Mouse (Mus musculus) adrenal gland, postnatal 4 days (tissue): Measurements from ENCODE around the gene Pepd. TPM values are rescaled to one million over a fixed set of nuclear protein-coding genes. Genes with fewer than 3 reads are reported as not detected.

ENCODE experiments used
- DNase-seq, 2 experiments: peaks; one replicate each; pipeline ENCODE4 v3.0.0; 2021 to 2022; ENCODE audit warnings: low spot score in 2 of 2, mixed read lengths in 2 of 2
- total RNA-seq, 2 experiments: library from RNA; stranded (reverse); gene quantifications; 2 replicates each; pipeline ENCODE4 v1.2.3; 2021

Gene Pepd
- total RNA-seq, 2 experiments from 2014 or later = 59.7 to 67.6 TPM

GRCm38 (mm10) chr7:35025409-35026275 lies 113.5 kb downstream of the Pepd start:
- DNase-seq = peak; percentile 52 to 68

- no peak for DNase-seq
Observed at GRCm38 (mm10) chr7:35026276-35026630, 114.1 kb downstream of the Pepd start.

GRCm38 (mm10) chr7:35026838-35027291 lies 114.7 kb downstream of the Pepd start:
- DNase-seq = no peak

- no peak for DNase-seq
Observed at GRCm38 (mm10) chr7:35027801-35028420, 115.7 kb downstream of the Pepd start.

GRCm38 (mm10) chr7:35028559-35028958 lies 116.4 kb downstream of the Pepd start:
- no peak for DNase-seq

- DNase-seq = no peak
Observed at GRCm38 (mm10) chr7:35029228-35029627, 117.0 kb downstream of the Pepd start.

GRCm38 (mm10) chr7:35029648-35030047 lies 117.5 kb downstream of the Pepd start:
- no peak for DNase-seq

- DNase-seq = no peak
Observed at GRCm38 (mm10) chr7:35030567-35030966, 118.4 kb downstream of the Pepd start.

GRCm38 (mm10) chr7:35035141-35035553 lies 123.0 kb downstream of the Pepd start:
- no peak for DNase-seq

- no peak for DNase-seq
Observed at GRCm38 (mm10) chr7:35035565-35035964, 123.4 kb downstream of the Pepd start.

- peak in 1 of 2 experiments; percentile 24 for DNase-seq
Observed at GRCm38 (mm10) chr7:35036266-35036731, 124.1 kb downstream of the Pepd start.

- no peak for DNase-seq
Observed at GRCm38 (mm10) chr7:35037408-35037807, 125.2 kb downstream of the Pepd start.

- DNase-seq = no peak
Observed at GRCm38 (mm10) chr7:35040176-35040972, 128.2 kb downstream of the Pepd start.

GRCm38 (mm10) chr7:35041286-35042208 lies 129.4 kb downstream of the Pepd start:
- DNase-seq = no peak

- no peak for DNase-seq
Observed at GRCm38 (mm10) chr7:35042209-35042554, 130.0 kb downstream of the Pepd start.

- DNase-seq = no peak
Observed at GRCm38 (mm10) chr7:35042759-35043217, 130.6 kb downstream of the Pepd start.

- DNase-seq = no peak
Observed at GRCm38 (mm10) chr7:35043266-35043817, 131.2 kb downstream of the Pepd start.

GRCm38 (mm10) chr7:35044719-35045118 lies 132.5 kb downstream of the Pepd start:
- DNase-seq = no peak

- no peak for DNase-seq
Observed at GRCm38 (mm10) chr7:35046091-35046490, 133.9 kb downstream of the Pepd start.

- no peak for DNase-seq
Observed at GRCm38 (mm10) chr7:35050540-35050939, 138.4 kb downstream of the Pepd start.
